Mouse (Mus musculus) small intestine, adult 2 months (tissue): ENCODE results near the gene Hoxd9.

Experiments used
- CTCF ChIP-seq: fragments of 200-500 bp; IDR thresholded peaks from 2 replicates; pipeline ENCODE4 v1.5.1; 2012; ENCODE audit warnings: low read depth, mild to moderate bottlenecking, control low read depth, inconsistent platforms, low read length, moderate library complexity, mixed read lengths; ENCODE audit not compliant: insufficient replicate concordance, insufficient read length; ENCODE audit errors: extremely low read depth
- POLR2A ChIP-seq: fragments of 200-500 bp; IDR thresholded peaks from 2 replicates; pipeline ENCODE4 v1.6.1; 2012; ENCODE audit warnings: low read depth, mild to moderate bottlenecking, control low read depth, inconsistent platforms, low read length, moderate library complexity

- TF ChIP-seq CTCF (no peak), POLR2A (no peak)
Measured at GRCm38 (mm10) chr2:74739869-74740268, 42.3 kb downstream of the Hoxd9 start.
